Mouse (Mus musculus): ENCODE data around the gene Slc25a45. TPM values are rescaled to one million over a fixed set of nuclear protein-coding genes. Genes with fewer than 3 reads are reported as not detected.

Gene Slc25a45
- polyA plus RNA-seq, 1 experiment from 2014 or later, result 1.8 TPM

- peaks cover 64% of the 10 kb centered on the region for H3K4me1 ChIP-seq (ENCODE audit: control insufficient read depth, insufficient read depth, low read length)
- peak overlapping the region; percentile 35 for H3K4me3 ChIP-seq (ENCODE audit: low read depth, low read length)
- H3K27me3 ChIP-seq (ENCODE audit: control insufficient read depth, insufficient read depth, low read length), result no peaks in the 10 kb centered on the region
- H3K9me3 ChIP-seq (ENCODE audit: control insufficient read depth, low read depth, low read length), result no peaks in the 10 kb centered on the region
- H3K4me2 ChIP-seq (replicated peaks; ENCODE audit: low read depth, low read length), result peak overlapping the region; percentile 72
- H3K9ac ChIP-seq (replicated peaks; ENCODE audit: low read depth, low read length), result peak overlapping the region; percentile 42; the same call in 1 of the 2 replicates
- 73% methylated on average over 30 of the region's 30 CpGs for WGBS
- H3K36me3 ChIP-seq (ENCODE audit: control insufficient read depth, insufficient read depth, low read length), result no peaks in the 10 kb centered on the region
- H3K27ac ChIP-seq (ENCODE audit: low read length), result peak overlapping the region; percentile 99; the same call in 1 of the 2 replicates
- no peak for ATAC-seq (ENCODE audit: insufficient number of reproducible peaks, insufficient read depth, low FRiP score, low read depth)
Observed at GRCm38 (mm10) chr19:5843781-5844691, 33.6 kb upstream of the Slc25a45 start.

- Histone ChIP-seq H3K9ac (replicated peaks; ENCODE audit: low read depth, low read length) (peak overlapping the region; percentile 42), H3K9me3 (ENCODE audit: control insufficient read depth, low read depth, low read length) (no peaks in the 10 kb centered on the region), H3K27ac (ENCODE audit: low read length) (peak overlapping the region; percentile 99), H3K4me3 (ENCODE audit: low read depth, low read length) (peak overlapping the region; percentile 35), H3K36me3 (ENCODE audit: control insufficient read depth, insufficient read depth, low read length) (no peaks in the 10 kb centered on the region), H3K4me1 (ENCODE audit: control insufficient read depth, insufficient read depth, low read length) (peaks cover 68% of the 10 kb centered on the region), H3K4me2 (replicated peaks; ENCODE audit: low read depth, low read length) (peak overlapping the region; percentile 72), H3K27me3 (ENCODE audit: control insufficient read depth, insufficient read depth, low read length) (no peaks in the 10 kb centered on the region)
- no peak for ATAC-seq (ENCODE audit: insufficient number of reproducible peaks, insufficient read depth, low FRiP score, low read depth)
- WGBS, result 70% methylated on average over 12 of the region's 12 CpGs
Observed at GRCm38 (mm10) chr19:5844831-5845318, 32.7 kb upstream of the Slc25a45 start.

- Histone ChIP-seq H3K36me3 (ENCODE audit: control insufficient read depth, insufficient read depth, low read length) (no peaks in the 10 kb centered on the region), H3K9ac (replicated peaks; ENCODE audit: low read depth, low read length) (peak overlapping the region; percentile 42), H3K4me3 (ENCODE audit: low read depth, low read length) (peak overlapping the region; percentile 35), H3K27me3 (ENCODE audit: control insufficient read depth, insufficient read depth, low read length) (no peaks in the 10 kb centered on the region), H3K27ac (ENCODE audit: low read length) (peak overlapping the region; percentile 99), H3K4me1 (ENCODE audit: control insufficient read depth, insufficient read depth, low read length) (peaks cover 64% of the 10 kb centered on the region), H3K9me3 (ENCODE audit: control insufficient read depth, low read depth, low read length) (no peaks in the 10 kb centered on the region), H3K4me2 (replicated peaks; ENCODE audit: low read depth, low read length) (peak overlapping the region; percentile 72)
- 5% methylated on average over 45 of the region's 45 CpGs for WGBS
- ATAC-seq (ENCODE audit: insufficient number of reproducible peaks, insufficient read depth, low FRiP score, low read depth), result peak; percentile 26
Observed at GRCm38 (mm10) chr19:5845319-5846135, 32.1 kb upstream of the Slc25a45 start.

- Histone ChIP-seq H3K36me3 (ENCODE audit: control insufficient read depth, insufficient read depth, low read length) (no peaks in the 10 kb centered on the region), H3K9ac (replicated peaks; ENCODE audit: low read depth, low read length) (peak overlapping the region; percentile 40), H3K9me3 (ENCODE audit: control insufficient read depth, low read depth, low read length) (no peaks in the 10 kb centered on the region), H3K4me1 (ENCODE audit: control insufficient read depth, insufficient read depth, low read length) (peaks cover 62% of the 10 kb centered on the region), H3K4me2 (replicated peaks; ENCODE audit: low read depth, low read length) (peak overlapping the region; percentile 72), H3K27ac (ENCODE audit: low read length) (peak overlapping the region; percentile 99), H3K27me3 (ENCODE audit: control insufficient read depth, insufficient read depth, low read length) (no peaks in the 10 kb centered on the region), H3K4me3 (ENCODE audit: low read depth, low read length) (peak overlapping the region; percentile 35)
- WGBS, result 2% methylated on average over 7 of the region's 7 CpGs
- ATAC-seq (ENCODE audit: insufficient number of reproducible peaks, insufficient read depth, low FRiP score, low read depth), result peak; percentile 10; the same call in 1 of the 2 replicates
Observed at GRCm38 (mm10) chr19:5846154-5846553, 31.5 kb upstream of the Slc25a45 start.

DNA sequence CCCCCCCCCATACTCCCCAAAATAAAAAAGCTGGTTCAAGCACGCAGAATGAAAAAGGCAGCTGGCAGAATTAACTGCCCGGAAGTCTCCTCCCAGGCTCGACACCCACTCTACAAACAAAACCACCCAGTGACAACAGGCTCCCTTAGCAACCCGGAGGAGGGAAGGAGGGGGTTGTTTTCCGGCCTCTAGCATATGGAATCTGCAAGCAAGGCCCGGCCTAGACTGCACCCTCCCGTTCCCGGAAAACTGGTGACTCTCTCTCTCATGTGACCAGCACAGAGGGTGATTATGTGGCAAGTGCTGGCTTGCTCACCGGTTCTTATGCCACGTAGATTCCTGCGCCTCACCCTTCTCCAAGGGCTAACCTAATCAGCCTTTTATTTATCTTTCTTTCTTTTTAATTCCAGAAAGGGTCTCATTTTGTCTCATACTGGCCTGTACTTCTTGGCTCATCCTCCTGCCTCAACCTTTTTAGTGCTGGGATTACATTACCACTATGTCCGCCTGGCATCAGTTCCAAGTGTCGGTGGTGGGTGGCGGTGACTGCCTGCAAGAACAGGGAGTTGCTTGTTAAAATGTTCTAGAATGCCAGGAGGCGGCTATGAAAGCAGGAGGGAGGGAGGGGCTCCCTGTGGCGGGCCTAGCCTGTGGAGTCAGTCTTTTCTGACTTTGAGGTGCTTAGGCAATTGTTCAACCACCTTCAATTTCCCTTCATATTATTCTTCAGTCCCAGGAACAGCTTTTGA, 30.9 kb upstream of the Slc25a45 start:
- 8% methylated on average over 16 of the region's 16 CpGs for WGBS
- peaks cover 57% of the 10 kb centered on the region for H3K4me1 ChIP-seq (ENCODE audit: control insufficient read depth, insufficient read depth, low read length)
- H3K9me3 ChIP-seq (ENCODE audit: control insufficient read depth, low read depth, low read length), result no peaks in the 10 kb centered on the region
- H3K4me2 ChIP-seq (replicated peaks; ENCODE audit: low read depth, low read length), result peak overlapping the region; percentile 72
- peak overlapping the region; percentile 35 for H3K4me3 ChIP-seq (ENCODE audit: low read depth, low read length)
- H3K36me3 ChIP-seq (ENCODE audit: control insufficient read depth, insufficient read depth, low read length), result peaks cover 1% of the 10 kb centered on the region; the same call in 1 of the 2 replicates
- H3K9ac ChIP-seq (replicated peaks; ENCODE audit: low read depth, low read length), result peak overlapping the region; percentile 40; the same call in 1 of the 2 replicates
- H3K27ac ChIP-seq (ENCODE audit: low read length), result peak overlapping the region; percentile 99
- no peaks in the 10 kb centered on the region for H3K27me3 ChIP-seq (ENCODE audit: control insufficient read depth, insufficient read depth, low read length)
- ATAC-seq (ENCODE audit: insufficient number of reproducible peaks, insufficient read depth, low FRiP score, low read depth), result peak; percentile 87

GRCm38 (mm10) chr19:5847306-5847796, 30.3 kb upstream of the Slc25a45 start:
- no peak for ATAC-seq (ENCODE audit: insufficient number of reproducible peaks, insufficient read depth, low FRiP score, low read depth)
- peak overlapping the region; percentile 99 for H3K27ac ChIP-seq (ENCODE audit: low read length)
- no peak overlapping the region for H3K4me3 ChIP-seq (ENCODE audit: low read depth, low read length)
- peak overlapping the region; percentile 72 for H3K4me2 ChIP-seq (replicated peaks; ENCODE audit: low read depth, low read length)
- H3K9ac ChIP-seq (replicated peaks; ENCODE audit: low read depth, low read length), result peak overlapping the region; percentile 18; the same call in 1 of the 2 replicates
- WGBS, result 61% methylated on average over 4 of the region's 4 CpGs
- peaks cover 8% of the 10 kb centered on the region; the same call in 1 of the 2 replicates for H3K36me3 ChIP-seq (ENCODE audit: control insufficient read depth, insufficient read depth, low read length)
- H3K4me1 ChIP-seq (ENCODE audit: control insufficient read depth, insufficient read depth, low read length), result peaks cover 60% of the 10 kb centered on the region
- H3K27me3 ChIP-seq (ENCODE audit: control insufficient read depth, insufficient read depth, low read length), result no peaks in the 10 kb centered on the region
- no peaks in the 10 kb centered on the region for H3K9me3 ChIP-seq (ENCODE audit: control insufficient read depth, low read depth, low read length)

DNA sequence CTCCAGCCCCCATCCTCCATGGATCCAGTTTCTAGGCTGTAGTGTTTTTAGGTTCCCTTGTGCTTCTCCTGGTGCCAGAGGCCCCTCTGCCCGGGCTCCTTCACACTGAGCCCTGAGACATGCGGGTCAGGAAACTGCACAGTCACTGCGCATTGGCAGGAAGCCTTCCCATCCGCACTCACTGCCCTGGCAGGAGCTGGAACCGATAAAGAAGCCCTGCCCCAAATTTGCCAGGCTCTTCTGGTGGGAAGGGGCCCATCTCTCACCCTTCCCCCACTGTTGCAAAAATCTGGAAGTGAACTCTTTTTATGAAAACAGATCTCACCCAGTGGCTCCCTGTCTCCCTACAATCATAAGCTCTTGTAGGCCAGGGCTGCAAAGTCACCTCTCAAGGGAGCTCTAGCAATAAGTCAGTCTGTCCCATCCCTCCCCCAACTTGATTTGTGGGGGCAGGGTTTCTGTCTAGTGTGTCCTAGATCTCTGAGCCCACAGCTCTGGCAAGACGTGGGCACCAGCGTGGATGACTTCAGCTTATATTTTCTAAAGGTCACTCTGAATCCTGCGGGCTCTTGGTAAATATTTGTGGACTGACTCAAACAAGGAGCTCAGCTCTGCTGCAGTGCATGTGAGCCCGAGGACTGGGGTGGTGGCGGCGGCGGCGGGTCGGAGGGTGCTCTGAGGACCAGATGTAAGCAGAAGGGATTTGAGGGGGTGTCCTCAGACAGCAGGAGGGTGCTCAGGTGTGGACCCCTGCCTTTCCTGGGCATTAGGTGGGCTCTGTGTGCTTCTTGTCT, 29.4 kb upstream of the Slc25a45 start:
- ATAC-seq (ENCODE audit: insufficient number of reproducible peaks, insufficient read depth, low FRiP score, low read depth), result no peak
- WGBS, result 37% methylated on average over 14 of the region's 14 CpGs
- no peak overlapping the region for H3K4me3 ChIP-seq (ENCODE audit: low read depth, low read length)

More for the DNA sequence above, 29.4 kb upstream of the Slc25a45 start:
- H3K36me3 ChIP-seq (ENCODE audit: control insufficient read depth, insufficient read depth, low read length), result peaks cover 10% of the 10 kb centered on the region; the same call in 1 of the 2 replicates
- H3K4me1 ChIP-seq (ENCODE audit: control insufficient read depth, insufficient read depth, low read length), result peaks cover 51% of the 10 kb centered on the region
- peak overlapping the region; percentile 29 for H3K9ac ChIP-seq (replicated peaks; ENCODE audit: low read depth, low read length)
- peak overlapping the region; percentile 99 for H3K27ac ChIP-seq (ENCODE audit: low read length)
- H3K27me3 ChIP-seq (ENCODE audit: control insufficient read depth, insufficient read depth, low read length), result no peaks in the 10 kb centered on the region
- H3K9me3 ChIP-seq (ENCODE audit: control insufficient read depth, low read depth, low read length), result no peaks in the 10 kb centered on the region
- peak overlapping the region; percentile 33 for H3K4me2 ChIP-seq (replicated peaks; ENCODE audit: low read depth, low read length)

Data from stomach, embryonic 14.5 days (tissue).